ENCODE assay signal across 15 mouse cellular contexts in genomic region chr13:38296601-38297000, GRCm38 (mm10). TPM values are rescaled to one million over a fixed set of nuclear protein-coding genes. Genes with fewer than 3 reads are reported as not detected.
DNase-seq lines count a peak whose midpoint lies in the region; ATAC-seq and TF ChIP-seq lines count a peak whose summit lies in the region.
"Had no signal": no experiment of that assay in that cellular context is flagged by ENCODE, and none has a peak within 500 bp of the region (broad histone marks: within the 10 kb centered on the region; RNA-seq: fewer than 3 reads in every experiment).

No protein-coding gene starts in this region.

- H3K4me3 ChIP-seq in lung, adult 2 months (replicated peaks; ENCODE audit: extremely low read depth, low read depth, low read length): no peak overlapping the region
- H3K4me3 ChIP-seq in stomach, embryonic 15.5 days (replicated peaks): no peak overlapping the region
- H3K4me3 ChIP-seq: embryonic facial prominence, embryonic 10.5 days; heart, embryonic 10.5 days had no signal

- H3K9me3 ChIP-seq in stomach, embryonic 15.5 days: no peaks in the 10 kb centered on the region
- H3K9me3 ChIP-seq: G1E; heart, embryonic 10.5 days had no signal

- H3K9ac ChIP-seq in stomach, embryonic 15.5 days: no peak overlapping the region

- TF ChIP-seq CTCF in lung, adult 2 months (IDR thresholded peaks at IDR 0.05; ENCODE audit: insufficient read depth, low read length): no peak

- H3K27me3 ChIP-seq in stomach, embryonic 15.5 days (replicated peaks): no peaks in the 10 kb centered on the region

- H3K36me3 ChIP-seq in stomach, embryonic 15.5 days: no peaks in the 10 kb centered on the region
- H3K36me3 ChIP-seq: embryonic facial prominence, embryonic 10.5 days; G1E; heart, embryonic 10.5 days had no signal

- ATAC-seq in stomach, embryonic 15.5 days (ENCODE audit: insufficient read depth, low FRiP score, low read depth): peak; percentile 43; the same call in 1 of the 2 replicates

- WGBS in lung, adult 2 months: 21% methylated on average over 8 of the region's 8 CpGs
- WGBS in stomach, embryonic 15.5 days: 34% methylated on average over 8 of the region's 8 CpGs

- H3K27ac ChIP-seq in stomach, embryonic 15.5 days: peak overlapping the region; percentile 74
- H3K27ac ChIP-seq: embryonic facial prominence, embryonic 10.5 days; heart, embryonic 10.5 days had no signal

- DNase-seq in embryo, embryonic 11 days: peak; percentile 8
- no peak for DNase-seq in embryo, embryonic 10.5 days (ENCODE audit: low spot score)
- peak; percentile 15 for DNase-seq in lung, postnatal 14 days
- DNase-seq in lung, adult 2 months: no peak
- DNase-seq in kidney, postnatal 10 days: peak; percentile 61
- DNase-seq in gastrocnemius, postnatal 25 days: no peak
- DNase-seq in right cerebral cortex, adult 18-20 months: no peak
- DNase-seq: cerebellum, adult 2 months; heart, postnatal 4 days; spleen, adult 18-20 months; thymus, adult 18-20 months had no signal

- H3K4me1 ChIP-seq in lung, adult 2 months (ENCODE audit: control insufficient read depth, insufficient read depth, low read length): peaks cover 2% of the 10 kb centered on the region; the same call in 1 of the 2 replicates
- peaks cover 4% of the 10 kb centered on the region; the same call in 1 of the 2 replicates for H3K4me1 ChIP-seq in stomach, embryonic 15.5 days
- H3K4me1 ChIP-seq: embryonic facial prominence, embryonic 10.5 days had no signal

- H3K4me2 ChIP-seq in stomach, embryonic 15.5 days: peak overlapping the region; percentile 8

- no peak for TF ChIP-seq POLR2A in lung, adult 2 months (IDR thresholded peaks at IDR 0.05; ENCODE audit: borderline replicate concordance, extremely low read depth, low read depth, low read length)

RNA-seq across cellular contexts. Expression of gene Bmp6, which starts 48.3 kb away (rescaled TPM):
- 193 and 202 TPM in 2 replicates for polyA plus RNA-seq in lung, adult 2 months (2012; rRNA removed)
- 1.9 and 2.1 TPM in 2 replicates for polyA plus RNA-seq in stomach, embryonic 15.5 days (2015; fragmentation: Nextera tagmentation; extraction: Ambion mirVana)
- total RNA-seq in gastrocnemius, postnatal 25 days (2021): 1 to 10 TPM; 8.5 to 8.8 TPM
- polyA plus RNA-seq: G1E had no signal

Comparison
In these comparisons a context has a peak if more than half of its experiments do, and no peak if none do; other contexts are left out.
1. DNase-seq: peak in embryo, embryonic 11 days (single experiment), lung, postnatal 14 days (single experiment) and kidney, postnatal 10 days (single experiment); none in embryo, embryonic 10.5 days (single experiment), lung, adult 2 months (single experiment), gastrocnemius, postnatal 25 days (single experiment) and right cerebral cortex, adult 18-20 months (single experiment).
2. RNA of gene Bmp6, which starts 48.3 kb away (polyA plus RNA-seq): 193 to 202 TPM in lung, adult 2 months; 1.9 to 2.1 TPM in stomach, embryonic 15.5 days; every median in the first group is over 10 times any median in the second.